Mouse (Mus musculus) G1E (cell line): ENCODE measurements around the gene Slc51a. TPM values are rescaled to one million over a fixed set of nuclear protein-coding genes. Genes with fewer than 3 reads are reported as not detected.

ENCODE experiments used
- ATAC-seq: 2 replicates; pipeline ENCODE4 v1.8.0; 2016; ENCODE audit warnings: mild to moderate bottlenecking; ENCODE audit not compliant: insufficient number of reproducible peaks, poor library complexity, low FRiP score, severe bottlenecking; ENCODE audit errors: extremely low read depth
- DNase-seq: peaks from one replicate; pipeline ENCODE4 v3.0.0; 2012; ENCODE audit warnings: low spot score
- H3K27me3 ChIP-seq: 2 replicates; pipeline ENCODE4 v1.6.1; 2012; ENCODE audit warnings: mild to moderate bottlenecking, low read length, inconsistent platforms; ENCODE audit not compliant: insufficient read depth
- H3K36me3 ChIP-seq: replicated peaks from 2 replicates; pipeline ENCODE3; 2012; ENCODE audit warnings: mild to moderate bottlenecking, inconsistent platforms
- H3K4me1 ChIP-seq: 2 replicates; pipeline ENCODE4 v1.6.1; 2012; ENCODE audit warnings: low read depth, low read length, inconsistent platforms, mixed read lengths; ENCODE audit not compliant: insufficient read depth
- H3K4me3 ChIP-seq: 2 replicates; pipeline ENCODE4 v1.5.1; 2012; ENCODE audit warnings: low read depth, mild to moderate bottlenecking, inconsistent platforms, low read length, moderate library complexity, mixed read lengths
- H3K9me3 ChIP-seq: replicated peaks from 2 replicates; pipeline ENCODE4 v1.6.1; 2012; ENCODE audit warnings: inconsistent platforms
- CTCF ChIP-seq: IDR thresholded peaks from 2 replicates; pipeline ENCODE4 v1.5.1; 2012; ENCODE audit warnings: low read depth, low read length, inconsistent platforms, mixed read lengths
- GATA1 ChIP-seq: IDR thresholded peaks from 2 replicates; pipeline ENCODE4 v1.6.1; 2012; ENCODE audit warnings: borderline replicate concordance, low read length, inconsistent platforms, mixed read lengths
- GATA2 ChIP-seq: IDR thresholded peaks from 2 replicates; pipeline ENCODE4 v1.6.1; 2012; ENCODE audit warnings: low read depth, low read length, inconsistent platforms, borderline replicate concordance
- POLR2AphosphoS5 ChIP-seq: IDR thresholded peaks from 2 replicates; pipeline ENCODE4 v1.6.1; 2012; ENCODE audit warnings: low read depth, low read length, inconsistent platforms; ENCODE audit not compliant: insufficient replicate concordance
- TAL1 ChIP-seq: conservative IDR thresholded peaks from 2 replicates; pipeline ENCODE4 v1.6.1; 2012; ENCODE audit warnings: low read depth, low read length, inconsistent platforms, mixed read lengths
- polyA plus RNA-seq: library from polyadenylated mRNA; stranded (reverse); fragments of >175 nt; gene quantifications from 2 replicates; pipeline ENCODE4 v1.2.3, GENCODE M21; 2012
- total RNA-seq, 2 experiments: library from RNA; stranded (forward) in 1 of 2; stranded (reverse) in 1 of 2; fragments of 200-1000 nt in 1 of 2; fragments of >200 nt in 1 of 2; fragmentation: Nextera tagmentation in 1 of 2; gene quantifications; 2 replicates each; pipeline ENCODE4 v1.2.3; 2014 to 2017

Gene Slc51a
- total and polyA plus RNA-seq, 3 experiments, result 2.0 TPM; not detected in 2

DNA sequence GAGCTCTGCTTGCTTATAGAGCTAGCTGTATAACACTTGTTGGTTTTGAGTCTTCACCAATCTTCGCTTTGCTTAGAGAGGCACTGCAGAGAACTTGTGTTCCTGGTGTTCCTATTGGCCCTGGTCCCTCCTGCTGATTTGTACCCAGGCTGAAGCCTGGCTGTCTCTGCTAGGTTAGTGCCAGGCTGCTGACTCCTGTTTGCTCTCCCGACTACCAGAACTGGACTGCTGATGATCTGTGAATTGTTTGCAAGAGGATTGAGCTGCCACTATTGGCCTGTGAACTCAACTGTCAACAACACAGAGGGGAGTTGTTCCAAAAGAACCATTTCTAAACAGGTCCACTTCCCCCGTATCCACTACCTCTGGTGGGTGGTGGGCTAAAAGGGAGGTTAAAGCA, 46.2 kb downstream of the Slc51a start:
- Histone ChIP-seq H3K4me3 (no peak overlapping the region), H3K36me3 (peaks cover 66% of the 10 kb centered on the region), H3K4me1 (peaks cover 75% of the 10 kb centered on the region), H3K9me3 (peaks cover 3% of the 10 kb centered on the region; the same call in 1 of the 2 replicates), H3K27me3 (no peaks in the 10 kb centered on the region)
- DNase-seq (no peak), ATAC-seq (no peak)
- no peak for TF ChIP-seq CTCF
- TF ChIP-seq GATA1, result no peak
- TF ChIP-seq TAL1, result no peak
- no peak for TF ChIP-seq GATA2
- TF ChIP-seq POLR2AphosphoS5, result no peak

DNA sequence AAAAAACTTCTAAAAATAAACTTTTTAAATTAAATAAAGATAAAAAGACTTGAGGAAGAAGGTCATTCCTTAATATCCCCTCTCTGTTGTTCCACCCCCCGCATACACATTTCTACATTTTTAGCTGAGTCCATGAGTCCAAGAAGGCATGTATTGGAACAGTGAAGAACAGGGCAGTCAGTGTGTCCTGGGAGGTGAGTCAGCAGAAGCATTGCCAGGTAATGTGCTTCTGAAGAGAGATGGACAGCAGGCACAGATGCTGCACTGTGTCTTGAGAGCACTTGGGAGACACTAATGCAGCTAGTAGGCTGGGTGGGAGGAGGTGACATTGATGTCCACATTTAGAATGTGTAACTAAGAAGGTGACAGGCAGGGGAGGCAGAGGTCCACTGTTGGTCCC, 50.4 kb downstream of the Slc51a start:
- ATAC-seq, result no peak
- Histone ChIP-seq H3K4me3 (no peak overlapping the region), H3K4me1 (peaks cover 76% of the 10 kb centered on the region), H3K9me3 (no peaks in the 10 kb centered on the region), H3K36me3 (peaks cover 59% of the 10 kb centered on the region), H3K27me3 (no peaks in the 10 kb centered on the region)
- TF ChIP-seq GATA2, result no peak
- no peak for TF ChIP-seq POLR2AphosphoS5
- no peak for TF ChIP-seq TAL1
- no peak for TF ChIP-seq CTCF
- no peak for TF ChIP-seq GATA1
- DNase-seq, result no peak

DNA sequence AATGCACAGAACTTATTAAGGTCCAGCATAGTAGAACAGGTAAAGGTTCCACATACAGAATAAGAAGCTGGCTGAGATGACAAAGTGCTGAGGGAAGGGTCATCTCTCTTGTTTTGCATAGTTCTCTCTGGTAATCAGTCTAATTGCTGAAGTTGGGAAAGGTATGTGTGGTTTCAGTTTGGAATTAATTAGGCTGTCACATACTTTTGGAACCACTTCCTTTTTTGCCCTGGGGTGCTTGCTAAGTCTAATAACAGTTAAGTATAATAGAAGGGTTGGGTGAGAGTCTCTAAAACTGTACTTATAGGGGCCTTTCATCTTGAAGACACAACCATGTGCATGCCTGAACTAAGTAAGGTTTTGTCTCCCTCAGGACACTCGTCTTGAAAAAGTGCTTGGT, 51.0 kb downstream of the Slc51a start:
- TF ChIP-seq TAL1 (no peak), CTCF (no peak), GATA2 (no peak), POLR2AphosphoS5 (no peak), GATA1 (no peak)
- DNase-seq, result no peak
- H3K4me1 ChIP-seq, result peaks cover 80% of the 10 kb centered on the region
- H3K27me3 ChIP-seq, result no peaks in the 10 kb centered on the region
- no peak overlapping the region for H3K4me3 ChIP-seq
- no peaks in the 10 kb centered on the region for H3K9me3 ChIP-seq
- peaks cover 55% of the 10 kb centered on the region for H3K36me3 ChIP-seq
- ATAC-seq, result no peak

DNA sequence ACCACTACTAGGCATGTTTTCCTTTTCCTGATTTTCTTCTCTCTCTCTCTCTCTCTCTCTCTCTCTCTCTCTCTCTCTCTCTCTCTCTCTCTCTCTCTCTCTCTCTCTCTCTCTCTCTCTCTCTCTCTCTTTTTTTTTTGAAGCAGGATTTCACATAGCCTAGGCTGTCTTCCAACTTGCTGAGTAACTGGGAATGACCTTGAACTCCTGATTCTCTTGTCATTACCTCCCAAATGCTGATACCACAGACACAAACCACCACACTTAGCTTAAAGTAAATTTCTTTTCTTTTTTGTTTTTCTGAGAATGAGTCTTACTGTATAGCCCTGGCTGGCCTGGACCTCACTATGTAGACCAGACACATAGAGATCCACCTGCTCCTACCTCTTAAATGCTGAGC, 53.0 kb downstream of the Slc51a start:
- Histone ChIP-seq H3K4me1 (peaks cover 71% of the 10 kb centered on the region), H3K36me3 (peaks cover 36% of the 10 kb centered on the region), H3K9me3 (no peaks in the 10 kb centered on the region), H3K27me3 (no peaks in the 10 kb centered on the region), H3K4me3 (no peak overlapping the region; the same call in 1 of the 2 replicates)
- TF ChIP-seq GATA2, result no peak
- DNase-seq (no peak), ATAC-seq (no peak)

DNA sequence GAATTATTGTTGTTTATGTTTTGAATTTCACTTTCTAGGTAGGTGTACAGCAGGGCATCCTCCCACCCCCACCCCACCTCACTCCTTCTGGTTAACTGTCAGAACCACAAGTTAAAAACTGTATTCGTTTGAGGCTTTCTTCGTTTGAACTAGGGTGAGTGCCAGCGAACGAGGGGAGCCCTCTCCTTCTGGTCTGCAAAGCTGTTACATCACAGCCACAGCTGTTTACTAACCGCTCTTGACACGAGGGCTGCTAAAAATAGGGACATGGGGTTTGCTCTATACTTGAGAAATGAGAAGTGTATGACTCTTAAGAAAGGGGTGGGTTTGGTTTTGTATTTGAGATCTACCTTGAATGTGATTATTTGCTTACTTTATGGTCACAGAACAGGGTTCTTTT, 53.6 kb downstream of the Slc51a start:
- ATAC-seq, result peak; percentile 51
- H3K36me3 ChIP-seq, result peaks cover 31% of the 10 kb centered on the region

DNA sequence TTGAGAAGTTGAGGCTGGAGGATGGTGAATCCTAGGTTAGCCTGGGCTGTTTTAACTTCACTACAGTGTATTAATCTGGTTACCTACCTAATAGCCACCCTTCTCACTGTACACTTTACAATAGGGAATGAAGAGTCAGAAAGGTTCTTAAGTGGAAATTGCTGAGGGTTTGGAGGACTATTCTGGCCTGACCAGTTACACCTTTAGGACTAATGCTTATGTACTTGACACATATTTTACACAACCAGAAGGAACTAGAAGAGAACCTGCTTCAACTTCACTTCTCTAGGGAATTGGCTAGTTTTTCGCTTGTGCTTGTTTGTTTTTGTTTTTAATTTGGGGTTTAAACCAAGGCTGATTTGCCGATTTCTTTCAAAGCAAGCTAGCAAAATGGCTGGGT, 54.5 kb downstream of the Slc51a start:
- DNase-seq, result no peak
- TF ChIP-seq CTCF (no peak), TAL1 (no peak), GATA2 (no peak), GATA1 (no peak), POLR2AphosphoS5 (no peak)
- Histone ChIP-seq H3K4me1 (peaks cover 75% of the 10 kb centered on the region), H3K4me3 (no peak overlapping the region; the same call in 1 of the 2 replicates), H3K9me3 (no peaks in the 10 kb centered on the region), H3K36me3 (peaks cover 30% of the 10 kb centered on the region), H3K27me3 (no peaks in the 10 kb centered on the region)
- ATAC-seq, result no peak

More for the DNA sequence above, 53.6 kb downstream of the Slc51a start:
- Histone ChIP-seq H3K4me3 (no peak overlapping the region; the same call in 1 of the 2 replicates), H3K9me3 (no peaks in the 10 kb centered on the region), H3K27me3 (no peaks in the 10 kb centered on the region), H3K4me1 (peaks cover 75% of the 10 kb centered on the region)
- no peak for TF ChIP-seq GATA2
- TF ChIP-seq GATA1, result no peak
- no peak for TF ChIP-seq TAL1
- no peak for TF ChIP-seq CTCF
- no peak for TF ChIP-seq POLR2AphosphoS5
- DNase-seq, result peak; percentile 66

DNA sequence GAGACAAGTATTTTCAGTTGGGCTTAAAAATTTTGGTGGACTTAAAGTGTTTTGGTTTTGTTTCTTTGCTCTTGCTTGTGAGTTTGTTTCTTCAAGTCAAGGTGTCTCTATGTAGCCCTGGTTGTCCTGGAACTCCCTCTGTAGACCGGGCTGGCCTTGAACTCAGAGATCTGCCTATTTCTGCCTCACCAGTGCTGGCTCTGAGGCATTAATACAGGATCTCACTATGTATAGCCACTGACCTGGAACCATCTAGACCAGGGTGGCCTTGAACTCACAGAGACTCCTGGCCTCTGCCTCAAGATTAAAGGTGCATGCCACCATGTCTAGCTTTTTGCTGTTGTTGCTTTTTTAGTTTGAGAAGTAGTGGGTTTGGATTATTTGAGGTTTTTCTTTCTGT, 55.8 kb downstream of the Slc51a start:
- ATAC-seq, result no peak
- no peak for TF ChIP-seq TAL1
- Histone ChIP-seq H3K36me3 (peaks cover 29% of the 10 kb centered on the region), H3K4me1 (peaks cover 67% of the 10 kb centered on the region), H3K27me3 (no peaks in the 10 kb centered on the region), H3K9me3 (no peaks in the 10 kb centered on the region), H3K4me3 (peak overlapping the region; percentile 85)
- no peak for DNase-seq
